Mouse (Mus musculus) spleen, adult 2 months (tissue): ENCODE data around the gene Abcb6.

Experiments
- CTCF ChIP-seq: fragments of 200-500 bp; IDR thresholded peaks from 2 replicates; pipeline ENCODE4 v1.5.1; 2011; ENCODE audit warnings: mild to moderate bottlenecking, inconsistent platforms; ENCODE audit not compliant: insufficient read depth, insufficient read length, insufficient replicate concordance; ENCODE audit errors: extremely low read depth
- POLR2A ChIP-seq: fragments of 200-500 bp; IDR thresholded peaks from 2 replicates; pipeline ENCODE4 v1.6.1; 2011; ENCODE audit warnings: low read depth, low read length, inconsistent platforms

DNA sequence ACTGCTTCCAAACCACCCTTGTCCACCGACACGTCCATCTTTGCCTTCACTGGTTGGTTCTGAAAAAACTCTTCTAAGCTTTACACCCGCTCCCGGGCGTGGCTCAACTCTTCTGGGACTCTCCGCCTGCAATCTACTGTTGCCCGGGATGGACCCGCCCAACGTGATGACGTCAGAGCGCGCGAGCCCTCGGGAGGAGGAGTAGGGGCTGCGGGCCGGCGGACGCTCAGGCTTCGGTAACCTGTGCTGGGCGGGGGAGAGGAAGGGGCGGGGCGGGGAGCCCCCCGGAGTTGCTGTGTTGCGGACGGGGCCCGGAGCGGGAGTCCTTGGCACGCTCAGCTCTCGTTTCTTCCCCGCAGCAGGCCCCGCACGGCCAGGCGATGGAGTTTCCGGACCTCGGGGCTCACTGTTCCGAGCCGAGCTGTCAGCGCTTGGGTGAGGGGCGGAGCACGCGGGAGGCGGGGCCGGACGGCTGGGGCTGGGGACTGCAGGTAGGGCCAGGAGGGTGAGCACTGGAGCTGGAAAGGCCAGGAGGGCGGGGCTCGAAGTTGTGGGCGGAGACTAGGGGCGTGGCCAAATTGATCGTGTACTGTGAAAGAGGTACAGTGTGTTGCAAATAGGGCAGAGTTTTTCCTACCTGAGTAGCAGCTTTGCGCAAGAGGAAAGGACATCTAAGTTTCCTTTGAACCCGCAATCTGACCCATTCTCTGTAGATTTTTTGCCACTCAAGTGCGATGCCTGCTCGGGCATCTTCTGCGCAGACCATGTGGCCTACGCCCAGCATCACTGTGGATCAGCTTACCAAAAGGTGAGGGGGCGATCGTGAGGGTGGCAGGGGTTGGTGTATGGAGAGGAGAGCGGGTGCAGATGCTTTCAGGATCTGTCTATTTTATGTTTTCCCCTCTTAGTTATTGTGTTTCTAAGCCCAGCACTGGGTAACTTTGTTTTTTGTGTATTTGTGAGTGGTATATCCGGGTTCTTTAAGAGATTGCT is 11.4 kb downstream of the Abcb6 start, which contains the start of gene Zfand2b:
- peak; percentile 40 for TF ChIP-seq POLR2A
- no peak for TF ChIP-seq CTCF
